Mouse (Mus musculus) cerebellum, postnatal 25 days (tissue): ENCODE data around the gene Rapgef1.

Source experiments
- DNase-seq, 2 experiments: peaks; one replicate each; pipeline ENCODE4 v3.0.0; 2021; ENCODE audit warnings: mixed read lengths in 2 of 2

Gene Rapgef1

DNA sequence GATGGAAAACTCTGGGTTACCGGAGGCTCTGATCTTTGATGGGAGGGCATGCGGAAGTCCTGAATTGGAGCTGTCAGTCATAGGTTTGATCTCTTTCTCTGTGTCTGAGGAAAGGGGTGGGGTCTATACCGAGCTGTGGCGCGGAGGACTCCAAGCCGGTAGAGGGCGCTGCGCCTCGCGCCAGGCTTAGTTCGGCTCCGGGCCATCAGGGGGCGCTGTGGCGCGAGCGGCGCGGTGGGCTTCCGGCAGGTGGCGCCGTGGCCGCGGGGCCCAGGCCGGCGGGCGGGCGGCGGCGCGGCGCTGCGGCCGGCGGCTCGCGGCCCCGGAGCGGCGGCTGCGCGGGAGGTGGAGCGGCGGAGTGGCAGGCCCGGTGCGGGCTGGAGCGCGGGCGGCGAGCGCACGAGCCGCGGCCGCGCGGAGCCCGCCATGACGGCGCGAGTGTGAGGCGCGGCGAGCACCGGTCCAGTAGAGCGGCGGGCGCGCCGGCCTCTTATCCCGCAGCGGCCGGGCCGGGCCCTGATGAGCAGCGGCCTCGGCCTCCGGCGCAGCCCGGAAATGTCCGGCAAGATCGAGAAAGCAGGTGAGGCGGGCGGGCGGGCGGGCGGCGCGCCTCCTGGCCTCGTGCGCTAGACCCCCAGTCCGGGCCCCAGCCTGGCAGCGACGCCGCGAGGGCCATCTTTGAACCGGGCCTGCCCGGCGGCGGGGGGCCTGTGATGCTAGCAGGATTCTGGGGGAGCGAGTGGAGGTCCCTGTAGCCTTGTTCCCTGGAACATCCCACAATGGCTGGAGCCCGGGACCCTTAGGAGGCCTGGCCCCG, at the start of gene Rapgef1:
Gene Rapgef1 (plus strand): TSS at position 237 of the 817 bp plus-strand sequence.
- DNase-seq: peak; percentile 94 to 97

DNA sequence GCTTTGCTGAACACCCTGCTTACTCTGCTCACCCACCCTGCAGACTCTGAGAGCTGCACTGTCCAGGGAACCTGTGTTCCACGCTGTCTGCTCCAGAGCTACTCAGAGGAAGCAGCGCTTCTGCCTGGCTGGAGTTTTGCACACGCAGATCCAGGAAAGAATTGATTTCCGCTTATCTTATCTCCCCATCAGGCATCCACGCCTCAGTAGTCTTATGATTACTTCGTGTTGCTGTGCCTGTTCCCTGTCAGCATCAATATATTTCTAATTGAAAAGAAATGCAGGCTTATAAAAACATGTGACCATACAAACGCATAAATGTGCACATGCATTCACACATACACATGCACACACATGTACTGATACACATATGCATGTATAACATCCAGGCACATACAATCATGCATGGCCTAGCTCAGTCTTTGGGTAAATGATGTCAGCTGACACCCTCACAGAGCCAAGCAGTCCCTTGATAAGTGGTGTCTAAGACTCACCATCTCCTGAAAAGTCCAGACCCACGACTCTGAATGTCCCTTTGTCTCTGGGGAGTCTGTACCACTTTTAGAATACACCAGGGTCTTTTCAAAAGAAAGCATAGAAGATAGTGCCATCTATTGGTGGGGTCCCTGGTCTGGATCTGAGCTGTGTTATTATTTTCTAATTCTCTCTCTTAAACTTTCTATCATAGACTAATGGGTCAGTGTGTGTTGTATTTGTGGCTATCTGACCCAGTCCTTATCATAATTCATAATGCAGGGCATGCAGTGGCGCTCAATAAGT, 47.4 kb upstream of the Rapgef1 start:
- DNase-seq: no peak

DNA sequence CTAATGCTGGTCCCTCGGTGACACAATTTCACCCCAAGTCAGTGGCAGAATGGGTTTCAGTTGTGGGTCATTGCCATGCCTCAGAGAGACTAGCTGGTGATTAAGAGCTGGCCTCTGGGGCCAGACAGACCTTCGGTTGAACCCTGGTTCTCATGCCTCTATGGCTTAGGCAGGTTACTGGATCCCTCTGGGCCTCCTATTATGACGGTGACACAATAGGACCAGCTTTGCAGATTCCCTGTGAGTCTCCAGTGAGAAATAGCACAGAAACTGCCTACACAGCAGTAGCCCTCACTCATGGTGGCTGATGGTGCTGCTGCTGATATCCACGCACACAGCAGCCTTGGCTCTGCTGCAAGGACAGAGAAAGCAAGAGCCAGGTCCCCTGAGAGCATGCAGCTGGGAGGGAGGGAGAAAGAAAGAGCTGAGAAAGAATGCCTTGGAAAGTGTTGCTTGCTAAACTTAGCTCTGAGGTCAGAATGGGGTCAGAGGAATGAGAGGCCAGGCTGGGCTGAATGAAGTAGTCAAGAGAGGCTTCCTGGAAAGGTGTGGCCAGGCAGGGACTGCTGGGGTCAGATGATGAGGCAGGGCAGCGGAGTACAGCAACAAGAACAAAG, 46.6 kb upstream of the Rapgef1 start:
- DNase-seq: no peak

DNA sequence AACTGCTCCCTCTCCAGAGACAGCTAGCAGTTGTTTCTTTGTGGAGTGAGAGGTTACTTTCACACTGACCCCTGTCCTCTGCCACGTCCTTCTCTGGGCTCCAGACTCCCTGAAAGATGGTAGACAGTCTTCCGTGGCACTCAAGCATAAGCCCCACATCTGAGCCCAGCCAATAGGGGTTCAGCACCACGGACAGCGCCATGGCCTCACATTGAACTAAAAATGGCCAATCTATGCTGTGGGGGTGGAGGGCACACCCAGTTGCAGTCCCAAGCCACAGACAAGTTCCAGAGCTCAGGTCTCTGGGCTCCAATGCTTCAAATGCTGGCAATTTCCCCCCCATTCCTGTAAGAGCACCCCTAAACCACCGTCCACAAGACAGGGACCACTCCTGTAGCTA, 45.9 kb upstream of the Rapgef1 start:
- no peak for DNase-seq

DNA sequence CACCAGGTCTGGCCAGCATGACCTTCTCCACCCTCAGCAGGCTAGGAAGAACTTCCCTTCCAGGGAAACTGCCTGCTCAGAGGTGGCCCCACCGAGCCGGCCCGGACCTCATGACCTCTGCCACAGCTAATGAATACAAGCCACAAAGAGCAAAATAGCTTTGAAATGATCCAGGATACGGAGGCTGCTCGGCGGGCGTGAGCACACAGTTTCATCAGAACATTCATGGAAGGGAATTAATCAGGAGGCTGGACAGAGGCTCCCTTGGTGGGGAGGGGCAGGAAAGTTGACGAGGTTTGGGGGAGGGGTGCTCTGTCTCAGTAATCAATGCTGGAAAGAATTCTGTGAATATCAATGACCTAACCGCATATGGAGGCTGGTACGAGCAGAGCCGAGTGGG, 45.3 kb upstream of the Rapgef1 start:
- no peak for DNase-seq

DNA sequence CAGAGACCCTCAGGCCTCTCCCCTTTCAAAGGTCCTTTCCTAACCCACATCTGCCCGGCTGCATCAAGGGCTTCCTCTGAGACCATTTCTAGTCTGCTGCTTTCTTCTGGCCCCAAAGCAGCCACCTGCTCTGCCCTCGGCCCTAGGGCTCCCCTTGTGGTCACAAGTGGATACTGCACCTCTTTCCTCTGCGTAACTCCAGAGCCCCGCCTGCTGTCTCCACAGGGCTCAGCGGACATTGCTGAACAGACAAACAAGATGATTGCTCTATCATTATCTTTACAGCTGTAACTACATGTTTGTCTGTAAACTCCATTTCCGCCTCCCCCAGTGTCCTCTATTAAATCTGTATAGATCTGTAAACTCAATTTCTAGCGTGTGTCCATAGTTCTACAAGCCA, 37.1 kb upstream of the Rapgef1 start:
- peak; percentile 90 to 93 for DNase-seq

DNA sequence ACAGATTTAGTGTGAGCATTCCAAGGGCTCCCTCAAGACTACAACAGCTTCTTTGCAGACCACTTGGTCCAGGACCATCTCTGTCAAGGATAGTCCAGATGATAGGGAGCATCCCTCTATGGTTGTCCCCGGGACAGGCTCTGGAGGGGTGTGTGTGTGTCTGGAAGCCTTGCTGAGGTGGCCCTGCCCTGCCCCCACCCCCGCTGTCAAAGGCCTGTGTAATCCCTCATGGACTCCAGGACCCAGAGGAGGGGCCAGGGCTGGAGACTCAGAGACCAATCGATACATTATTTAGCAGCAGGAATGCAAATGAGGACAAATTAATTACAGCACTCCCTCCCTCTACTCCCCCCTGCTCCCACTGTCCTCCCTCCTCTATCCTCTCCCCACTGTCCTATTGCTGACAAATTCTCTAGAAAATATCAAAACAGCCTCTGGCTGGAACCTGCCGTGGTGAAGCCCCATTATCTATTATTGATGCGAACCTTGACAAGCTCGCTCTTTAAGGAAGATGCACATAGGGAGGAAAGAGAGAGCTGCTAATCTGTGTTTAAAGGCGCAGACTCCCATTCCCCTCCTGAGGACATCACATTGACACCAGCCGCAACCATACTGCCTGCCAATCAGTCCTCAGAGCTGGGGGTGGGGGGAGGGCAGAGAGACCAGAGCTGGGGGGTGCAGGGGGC, 33.4 kb upstream of the Rapgef1 start:
- DNase-seq: no peak

DNA sequence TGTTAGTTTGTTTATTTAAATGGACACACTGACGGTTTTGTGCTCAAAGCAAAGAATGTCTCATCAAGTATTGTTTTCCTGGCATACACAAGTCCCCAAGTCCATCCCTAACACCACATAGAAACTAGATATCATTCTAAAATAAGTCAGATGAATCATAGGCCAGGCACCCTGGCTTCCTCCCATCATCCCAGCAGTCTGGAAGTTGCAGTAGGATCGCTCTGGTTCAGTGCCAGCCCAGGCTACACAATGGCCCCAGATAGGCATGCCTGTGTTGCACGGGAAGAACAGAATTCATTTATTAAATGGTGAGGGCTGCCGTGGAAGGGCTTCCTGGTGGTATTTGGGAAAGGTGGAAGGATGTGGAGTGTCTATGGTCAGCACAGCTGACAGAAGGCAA, 31.5 kb upstream of the Rapgef1 start:
- DNase-seq: peak; percentile 71 to 83

DNA sequence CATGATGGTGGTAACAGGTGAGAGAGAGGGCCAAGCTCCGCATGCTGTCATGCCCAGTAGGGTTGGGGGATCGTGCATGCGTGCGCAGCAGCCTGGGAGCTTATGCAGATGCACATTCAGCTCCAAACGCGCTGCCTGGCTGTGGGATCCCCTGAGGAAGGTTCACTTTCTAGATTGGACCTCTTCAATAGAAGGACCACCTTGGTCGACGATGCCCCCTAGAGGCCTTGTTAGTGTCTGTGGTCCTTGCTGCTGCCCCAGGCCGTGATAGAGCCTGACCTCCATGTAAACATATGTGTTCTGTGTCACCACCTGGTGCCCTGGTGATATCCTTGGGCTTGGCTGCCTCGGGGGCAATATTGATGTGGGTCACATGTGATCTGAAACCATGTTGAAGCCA, 30.3 kb upstream of the Rapgef1 start:
- no peak for DNase-seq

DNA sequence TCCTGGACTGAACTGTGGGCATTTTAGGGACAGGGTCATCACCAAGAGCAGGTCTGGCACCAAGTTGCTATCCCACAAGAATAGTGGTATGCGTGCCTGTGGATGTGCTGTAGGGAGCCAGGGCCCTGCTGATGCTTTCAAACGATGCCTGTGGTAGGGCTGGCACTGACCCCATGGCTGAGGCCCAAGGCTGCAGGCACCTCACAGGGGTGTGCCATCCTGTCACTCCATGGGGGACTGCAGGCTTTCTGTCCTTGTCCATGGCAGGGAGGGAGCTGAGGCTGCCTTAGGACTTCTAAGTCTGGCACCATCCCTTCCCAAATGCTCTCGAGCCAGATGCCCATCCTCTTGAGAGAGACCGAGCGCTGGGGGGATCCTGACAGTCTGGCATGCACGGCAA, 27.9 kb upstream of the Rapgef1 start:
- DNase-seq: peak; percentile 83 to 86

DNA sequence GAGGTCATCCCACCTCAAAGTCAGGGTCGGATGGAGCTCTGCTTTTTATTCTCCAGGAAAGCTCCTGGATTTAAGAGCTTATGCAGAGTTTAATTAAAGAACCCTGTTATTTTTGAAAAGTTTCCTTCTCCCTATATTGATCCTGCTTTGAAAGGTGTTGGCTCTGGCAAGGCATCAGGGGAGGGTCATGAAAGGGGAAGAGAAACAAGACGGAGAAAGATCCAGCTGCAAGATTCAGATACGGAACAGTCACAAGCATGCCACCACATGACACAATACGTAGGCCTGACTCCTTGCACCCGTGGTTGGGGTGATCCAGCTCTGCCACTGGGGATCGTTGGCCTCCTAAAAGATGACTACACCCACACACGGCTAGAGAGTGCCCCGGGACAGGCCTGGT, 27.0 kb upstream of the Rapgef1 start:
- no peak for DNase-seq

DNA sequence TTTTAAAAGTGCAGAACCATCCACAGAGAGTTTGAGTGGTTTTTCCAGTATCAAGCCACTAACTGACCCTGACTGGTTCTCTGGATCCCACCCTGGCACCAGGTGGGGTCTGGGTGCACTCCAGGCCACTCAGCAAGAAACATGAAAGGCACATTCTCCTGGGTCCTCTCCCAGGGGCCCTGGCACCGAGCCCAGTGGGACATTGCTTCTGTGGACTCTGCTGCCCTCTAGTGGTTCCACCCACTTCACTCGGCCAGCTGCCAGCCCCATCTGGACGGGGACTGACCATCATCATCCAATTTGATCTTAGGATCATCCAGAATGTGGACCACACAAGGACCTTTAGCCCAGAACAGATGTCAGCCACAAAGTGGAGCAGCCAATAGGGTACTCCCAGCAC, 15.6 kb upstream of the Rapgef1 start:
- DNase-seq: peak; percentile 82 to 88

DNA sequence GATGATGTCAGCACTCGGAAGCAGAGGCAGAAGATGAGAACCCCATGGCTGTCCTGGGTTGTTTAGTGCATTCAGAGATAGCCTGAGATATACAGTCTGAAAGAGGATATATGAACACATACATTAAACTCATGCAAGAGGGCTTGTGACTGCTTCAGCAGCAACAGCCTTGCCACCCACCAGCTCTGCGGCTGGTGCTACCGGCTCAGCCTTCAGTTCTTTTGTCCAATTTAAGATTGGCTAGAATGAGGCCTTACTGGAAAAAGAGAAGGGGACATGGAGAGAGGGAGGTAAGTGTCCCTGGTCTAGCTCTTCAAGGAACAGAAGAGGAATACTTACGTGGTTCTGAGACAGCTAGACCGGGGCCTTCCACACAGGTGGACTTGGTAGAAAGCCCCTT, 13.9 kb upstream of the Rapgef1 start:
- no peak for DNase-seq

DNA sequence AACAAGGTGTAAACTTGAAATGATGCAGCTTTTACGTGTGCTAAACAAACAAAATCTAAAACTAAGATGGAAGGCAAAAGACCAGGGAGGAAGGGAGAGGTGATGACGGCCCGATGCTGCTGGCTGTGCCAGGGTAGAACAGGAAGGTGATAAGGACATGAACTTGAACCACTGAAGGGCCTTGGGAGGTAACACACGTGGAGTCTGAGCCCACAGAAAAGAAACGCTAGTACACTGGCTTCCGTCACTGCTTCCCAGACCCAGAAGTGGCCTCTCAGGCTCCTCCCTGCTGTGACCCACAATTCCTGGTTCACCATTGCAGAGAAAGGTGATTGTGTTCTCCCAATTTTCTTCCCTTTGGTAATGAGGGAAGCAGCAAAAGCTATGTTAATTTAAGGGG, 13.1 kb upstream of the Rapgef1 start:
- DNase-seq: no peak

DNA sequence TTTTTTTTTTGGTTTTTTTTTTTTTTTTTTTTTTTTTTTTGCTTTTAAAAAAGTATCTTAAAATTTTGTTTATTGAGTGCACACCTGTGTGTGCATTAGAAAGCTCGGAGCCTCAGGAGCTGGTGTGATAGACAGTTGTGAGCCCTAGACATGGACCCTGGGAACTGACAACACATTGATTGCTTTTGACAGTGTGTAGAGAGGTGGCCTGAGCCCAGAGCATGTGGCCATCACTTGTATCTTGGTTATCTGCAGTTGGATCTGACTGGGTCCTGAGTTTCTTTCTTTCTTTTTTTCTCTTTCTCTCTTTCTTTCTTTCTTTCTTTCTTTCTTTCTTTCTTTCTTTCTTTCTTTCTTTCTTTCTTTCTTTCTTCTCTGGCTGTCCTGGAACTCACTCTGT, 2.2 kb upstream of the Rapgef1 start:
- DNase-seq: no peak

DNA sequence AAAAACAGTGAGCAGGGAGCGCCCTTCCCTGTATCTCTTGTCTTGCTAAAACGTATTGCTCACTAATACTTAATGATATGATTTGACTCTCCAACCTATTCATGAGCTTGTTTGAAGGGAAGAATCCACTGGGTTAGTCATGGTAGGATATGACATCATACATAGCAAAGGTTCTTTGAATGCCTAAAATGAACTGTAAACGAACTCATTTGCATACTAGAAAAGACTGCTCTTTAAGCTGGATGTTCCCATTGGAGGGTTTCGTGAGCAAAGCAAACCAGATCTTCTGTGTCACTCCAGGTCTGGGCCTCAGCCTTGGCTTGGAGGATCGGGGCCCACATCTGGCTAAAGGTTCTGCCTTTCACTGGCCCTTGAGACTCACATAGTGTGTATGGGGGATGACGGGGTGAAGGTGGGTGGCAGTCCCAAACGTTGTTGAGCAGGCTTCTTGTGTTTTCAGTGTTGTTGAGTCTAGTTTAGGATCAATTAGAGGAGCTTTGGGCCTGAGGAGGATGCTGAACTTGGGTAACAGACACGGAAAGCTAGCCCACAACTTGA, 515 bp upstream of the Rapgef1 start:
- peak in 1 of 2 experiments; percentile 32 for DNase-seq

DNA sequence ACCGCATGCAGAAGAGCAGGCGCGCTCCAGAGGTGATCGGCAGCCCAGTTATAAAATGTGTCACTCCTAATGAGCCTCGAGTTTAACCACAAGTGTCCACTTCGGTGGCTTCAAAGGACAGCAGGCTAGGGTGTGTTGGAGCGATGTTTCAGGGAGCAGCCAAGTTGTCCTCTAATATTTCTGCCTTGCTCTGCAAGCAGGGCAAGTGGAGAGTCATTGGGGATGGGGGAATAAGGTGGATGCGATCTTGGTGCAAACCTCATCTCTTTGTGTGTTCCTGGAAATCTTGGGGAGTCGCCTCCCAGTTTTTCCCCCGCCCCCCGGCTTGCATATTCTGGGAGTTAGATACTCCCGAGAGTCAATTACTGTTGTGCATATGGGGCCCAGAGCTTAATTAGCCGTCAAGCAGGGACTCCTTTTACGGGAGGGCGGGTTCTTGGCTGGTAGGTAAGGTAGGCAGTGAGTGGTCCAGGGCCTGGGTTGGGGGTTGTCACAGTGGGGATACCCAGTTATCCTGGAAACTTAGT, 844 bp downstream of the Rapgef1 start:
- peak in 1 of 2 experiments; percentile 51 for DNase-seq

DNA sequence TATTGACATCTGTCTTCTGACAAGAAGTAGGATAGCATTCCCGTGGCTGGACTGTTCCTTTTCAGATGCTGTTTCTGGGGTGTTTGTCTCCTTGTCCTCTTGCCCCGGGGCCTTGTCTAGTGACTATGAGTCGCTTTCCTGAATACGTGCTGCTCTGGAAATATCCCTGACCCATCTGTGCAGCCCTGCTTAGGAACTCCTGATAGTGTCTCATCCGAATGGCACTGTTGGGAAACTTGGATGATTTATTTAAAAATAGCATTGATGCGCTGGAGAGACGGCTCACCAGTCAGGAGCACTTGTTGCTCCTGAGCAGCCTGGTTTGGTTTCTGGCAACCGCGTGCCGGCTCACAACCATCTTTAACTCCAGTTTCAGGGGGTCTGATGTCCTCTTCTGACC, 1.6 kb downstream of the Rapgef1 start:
- peak in 1 of 2 experiments; percentile 17 for DNase-seq

DNA sequence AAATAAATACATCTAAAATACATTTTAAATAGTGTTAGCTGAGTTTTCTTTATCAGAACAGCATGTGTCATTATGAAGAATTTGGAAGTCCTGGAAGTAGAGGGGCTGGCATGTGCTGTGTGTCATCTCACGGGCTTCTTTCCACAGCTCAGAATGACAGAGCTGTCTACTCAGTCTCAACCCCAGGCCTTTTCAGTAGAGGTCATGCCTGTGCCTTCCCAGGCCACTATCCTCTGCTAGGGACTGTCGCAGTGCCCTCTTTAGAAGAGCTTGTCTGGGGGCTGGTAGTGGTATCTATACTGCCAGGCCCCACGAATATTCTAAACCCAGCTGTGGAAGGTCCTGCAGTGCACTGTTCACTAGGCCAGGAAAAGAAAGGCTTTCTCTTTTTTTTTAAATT, 2.1 kb downstream of the Rapgef1 start:
- no peak for DNase-seq

DNA sequence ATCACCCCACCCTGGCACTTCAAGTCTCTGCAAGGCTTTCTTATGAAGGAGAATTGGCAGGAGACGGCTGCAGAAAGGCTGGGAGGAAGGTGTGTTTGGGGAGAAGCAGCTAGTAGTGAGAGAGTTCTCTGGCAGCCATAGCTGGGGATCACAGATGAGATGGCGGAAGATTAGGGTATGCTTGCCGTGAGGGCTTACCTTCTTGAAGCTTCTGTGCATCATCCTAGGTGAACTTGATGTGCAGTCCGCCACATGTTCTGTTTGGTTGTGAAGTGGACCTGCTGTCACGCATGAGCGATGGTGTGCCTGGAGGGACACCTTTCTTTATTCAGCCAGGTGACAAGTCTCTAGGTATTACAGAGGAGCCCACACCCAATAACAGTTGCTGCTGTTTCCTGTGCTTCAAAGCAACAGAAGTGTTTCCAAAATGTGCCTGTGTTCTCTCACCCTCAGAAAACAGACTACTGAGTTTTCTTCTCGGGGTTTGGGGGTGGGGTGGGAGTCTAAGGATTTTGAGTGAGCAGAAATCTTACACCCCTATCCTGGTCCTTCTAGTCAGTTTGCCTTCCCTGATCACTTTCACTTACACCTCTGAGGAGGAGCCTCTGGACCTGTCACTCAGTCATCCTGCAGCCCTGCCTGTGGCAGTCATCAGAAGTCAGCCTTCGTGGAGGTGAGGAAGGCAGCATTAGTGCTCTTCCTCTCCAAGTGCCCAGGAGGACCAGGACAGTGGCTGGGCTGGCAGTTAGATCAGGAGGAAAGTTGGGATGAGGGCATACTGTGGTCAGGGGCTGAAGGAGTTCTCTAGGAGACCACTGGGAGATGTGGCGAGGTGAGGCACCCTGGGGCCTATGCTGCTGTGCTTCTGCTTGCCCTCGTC, 2.8 kb downstream of the Rapgef1 start:
- DNase-seq: no peak
